Mouse (Mus musculus) ES-E14 (cell line): ENCODE measurements around the gene Haus6. TPM values are rescaled to one million over a fixed set of nuclear protein-coding genes. Genes with fewer than 3 reads are reported as not detected.

Experiments
- DNase-seq: peaks from one replicate; pipeline ENCODE4 v3.0.0-alpha.2; 2013; ENCODE audit warnings: low read depth, low spot score
- H3K27ac ChIP-seq: 2 replicates; pipeline ENCODE4 v1.5.1; 2012; ENCODE audit warnings: low read depth, mild to moderate bottlenecking, low read length, moderate library complexity, mixed read lengths; ENCODE audit not compliant: poor library complexity, insufficient read depth, severe bottlenecking
- H3K36me3 ChIP-seq: 2 replicates; pipeline ENCODE4 v1.6.1; 2012; ENCODE audit warnings: mild to moderate bottlenecking, low read length, moderate library complexity, mixed read lengths; ENCODE audit not compliant: control insufficient read depth, poor library complexity, insufficient read depth, severe bottlenecking
- H3K4me1 ChIP-seq, 2 experiments: fragments of 150-350 bp in 1 of 2; sonication (generic) in 1 of 2; 2 replicates each; pipeline ENCODE4 v1.6.1; 2012; ENCODE audit warnings: low read length in 2 of 2, mild to moderate bottlenecking in 1 of 2, mixed read lengths in 1 of 2; ENCODE audit not compliant: control insufficient read depth in 2 of 2, insufficient read depth in 2 of 2, poor library complexity in 1 of 2
- H3K4me3 ChIP-seq, 2 experiments: fragments of 150-350 bp in 1 of 2; sonication (generic) in 1 of 2; 2 replicates each; pipeline ENCODE4 v1.5.1; 2012; ENCODE audit warnings: low read length in 2 of 2, low read depth in 1 of 2, mild to moderate bottlenecking in 1 of 2, mixed read lengths in 1 of 2; ENCODE audit not compliant: insufficient read depth in 1 of 2, poor library complexity in 1 of 2, severe bottlenecking in 1 of 2
- H3K9ac ChIP-seq: 2 replicates; pipeline ENCODE4 v1.6.1; 2012; ENCODE audit warnings: low read depth, mild to moderate bottlenecking, low read length, mixed read lengths; ENCODE audit not compliant: poor library complexity, insufficient read depth, severe bottlenecking
- H3K9me3 ChIP-seq: fragments of 150-350 bp; sonication (generic); 2 replicates; pipeline ENCODE4 v1.6.1; 2012; ENCODE audit warnings: low read depth, mild to moderate bottlenecking, low read length; ENCODE audit not compliant: control insufficient read depth, insufficient read depth
- CHD2 ChIP-seq: IDR thresholded peaks from 2 replicates; pipeline ENCODE4 v1.6.1; 2014; ENCODE audit warnings: mild to moderate bottlenecking, low read depth, low read length, inconsistent platforms
- HCFC1 ChIP-seq: IDR thresholded peaks from 2 replicates; pipeline ENCODE4 v1.6.1; 2012; ENCODE audit warnings: low read length, inconsistent platforms, borderline replicate concordance; ENCODE audit not compliant: insufficient read depth
- MAFK ChIP-seq: IDR thresholded peaks from 2 replicates; pipeline ENCODE4 v1.6.1; 2014; ENCODE audit warnings: mild to moderate bottlenecking, low read depth, low read length, inconsistent platforms; ENCODE audit not compliant: insufficient read depth
- ZC3H11A ChIP-seq: IDR thresholded peaks from 2 replicates; pipeline ENCODE4 v1.6.1; 2012; ENCODE audit warnings: low read depth, mild to moderate bottlenecking, inconsistent platforms, low read length, borderline replicate concordance
- ZNF384 ChIP-seq: IDR thresholded peaks from 2 replicates; pipeline ENCODE4 v1.6.1; 2012; ENCODE audit warnings: low read depth, low read length, inconsistent platforms
- in situ Hi-C, 2 experiments: fragments of 600-800 bp; cut with MboI; formaldehyde crosslinking; loops; one replicate each; pipeline ENCODE4 v1.15.1; 2025; ENCODE audit warnings: low sequenced_read_pairs in 2 of 2, inconsistent platforms in 1 of 2; ENCODE audit not compliant: unreplicated experiment in 2 of 2
- total RNA-seq: library from RNA; depleted of rRNA; stranded (reverse); fragments of 300-350 nt; gene quantifications from 2 replicates; pipeline ENCODE4 v1.2.3, GENCODE M21; 2012

The Haus6 gene
- total RNA-seq, 1 experiment: 53.9 TPM

DNA sequence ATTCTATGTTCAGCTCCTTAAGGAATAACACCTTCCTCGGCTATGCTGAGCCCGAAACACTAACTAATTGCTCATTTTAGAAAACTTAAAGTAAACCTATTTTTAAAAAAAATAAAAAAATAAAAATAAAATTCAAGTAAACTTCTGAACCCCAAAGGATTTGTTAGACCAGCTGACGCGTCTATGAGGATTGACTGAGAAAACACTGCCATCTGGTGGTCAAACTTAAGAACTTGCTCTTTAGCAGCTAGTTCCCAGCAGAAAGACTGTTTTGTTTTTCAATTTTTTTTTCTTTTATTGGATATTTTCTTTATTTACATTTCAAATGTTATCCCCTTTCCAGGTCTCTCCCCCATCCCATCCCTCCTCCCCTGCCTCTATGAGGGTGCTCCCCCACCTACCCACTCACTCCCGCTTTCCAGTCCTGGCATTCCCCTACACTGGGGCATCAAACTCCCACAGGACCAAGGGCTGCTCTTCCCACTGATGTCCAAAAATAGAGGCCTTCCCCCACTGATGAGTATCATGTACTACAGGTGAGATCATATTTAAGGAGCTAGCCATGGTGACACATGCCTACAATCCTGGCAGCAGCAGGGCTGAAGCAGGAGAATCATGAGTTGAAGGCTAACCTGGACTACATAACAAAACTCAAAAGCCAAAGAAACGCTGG lies 56.7 kb downstream of the Haus6 start:
- no peak overlapping the region for H3K27ac ChIP-seq
- in situ Hi-C loops: no loop called here
- H3K9me3 ChIP-seq: no peaks in the 10 kb centered on the region
- no peaks in the 10 kb centered on the region for H3K4me1 ChIP-seq
- no peak for DNase-seq
- no peaks in the 10 kb centered on the region for H3K36me3 ChIP-seq
- TF ChIP-seq ZC3H11A (peak; percentile 38; the same call in 1 of the 2 replicates), MAFK (no peak), HCFC1 (no peak), ZNF384 (0 out of 2 replicates have a peak, but pooled peaks have one; percentile 12), CHD2 (no peak)
- no peak overlapping the region for H3K9ac ChIP-seq
- no peak overlapping the region for H3K4me3 ChIP-seq

DNA sequence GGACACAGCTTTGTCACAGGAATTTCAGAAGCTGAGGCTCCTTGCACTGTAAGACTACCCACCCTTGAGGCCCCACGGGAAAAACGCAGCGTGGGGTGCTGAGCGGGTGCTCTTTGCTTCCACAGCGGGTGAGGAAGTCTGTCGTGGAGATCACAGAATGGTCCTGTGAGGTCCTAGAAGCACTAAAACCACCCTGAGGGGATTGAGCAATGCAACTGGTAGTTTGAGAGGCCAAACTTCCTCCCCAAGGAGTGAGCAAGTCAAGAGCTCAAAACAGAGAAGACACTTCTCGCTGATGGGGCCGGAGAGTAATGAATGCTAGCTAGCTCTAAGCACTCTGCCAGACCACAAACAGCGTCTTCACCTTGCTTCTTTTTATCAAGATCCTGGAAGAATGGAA lies 63.5 kb downstream of the Haus6 start:
- no peak overlapping the region for H3K27ac ChIP-seq
- DNase-seq: no peak
- no peaks in the 10 kb centered on the region for H3K9me3 ChIP-seq
- no peak overlapping the region for H3K9ac ChIP-seq
- TF ChIP-seq ZC3H11A (no peak), CHD2 (no peak), ZNF384 (no peak), MAFK (no peak)
- no peaks in the 10 kb centered on the region for H3K36me3 ChIP-seq
- H3K4me3 ChIP-seq: no peak overlapping the region
- in situ Hi-C loops: loop anchor here (25.0 kb wide), 2 partner anchors 711 to 1386 kb away; no protein-coding TSS in a partner anchor
- no peaks in the 10 kb centered on the region for H3K4me1 ChIP-seq

DNA sequence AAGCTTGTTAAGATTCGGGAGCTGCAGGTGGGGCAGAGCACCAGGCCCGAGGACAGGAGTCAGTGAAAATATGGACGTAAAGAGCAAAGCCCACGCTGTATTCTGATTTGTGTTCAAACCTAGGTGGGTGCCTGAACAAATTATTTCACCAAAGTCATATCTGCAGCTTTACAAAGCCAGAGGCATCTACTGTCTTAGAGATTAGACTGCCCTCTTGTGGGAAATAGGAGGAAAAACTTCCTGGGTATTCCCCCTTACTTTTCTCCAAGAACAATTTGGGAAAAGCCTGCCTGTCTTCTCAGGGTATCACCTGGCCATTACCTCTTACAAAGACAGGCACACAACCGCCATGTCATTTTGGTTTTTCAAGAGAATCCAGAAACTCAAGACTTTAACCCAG lies 66.2 kb downstream of the Haus6 start:
- DNase-seq: peak; percentile 15

DNA sequence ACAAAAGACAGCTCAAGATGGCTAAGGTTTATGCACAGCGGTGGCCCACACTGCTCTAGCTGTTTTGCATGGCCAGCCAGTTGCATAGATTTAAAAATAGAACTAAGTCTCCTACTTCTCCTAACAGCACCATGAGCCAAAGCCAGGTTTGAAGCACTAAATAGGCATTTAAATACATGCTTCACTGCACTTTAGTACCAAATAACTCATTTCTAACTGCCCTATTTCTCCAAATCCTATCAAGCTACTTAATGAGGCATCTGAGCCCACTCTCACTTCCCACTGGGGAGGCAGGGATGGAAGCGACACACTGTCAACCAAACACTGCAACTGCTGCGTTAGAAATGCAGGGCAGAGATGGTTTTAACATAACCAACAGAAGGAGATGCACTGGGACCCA lies 67.9 kb downstream of the Haus6 start:
- no peaks in the 10 kb centered on the region for H3K36me3 ChIP-seq
- H3K4me1 ChIP-seq: no peaks in the 10 kb centered on the region
- in situ Hi-C loops: loop anchor here (25.0 kb wide), 2 partner anchors 707 to 1382 kb away; no protein-coding TSS in a partner anchor
- no peak overlapping the region for H3K27ac ChIP-seq
- H3K4me3 ChIP-seq: no peak overlapping the region
- TF ChIP-seq CHD2: no peak
- no peak for TF ChIP-seq ZNF384
- TF ChIP-seq HCFC1: no peak
- no peak for TF ChIP-seq MAFK
- no peak for TF ChIP-seq ZC3H11A
- no peak for DNase-seq
- no peak overlapping the region for H3K9ac ChIP-seq
- no peaks in the 10 kb centered on the region for H3K9me3 ChIP-seq

More for the DNA sequence above, 66.2 kb downstream of the Haus6 start:
- Histone ChIP-seq H3K4me1 (no peaks in the 10 kb centered on the region), H3K9ac (no peak overlapping the region), H3K9me3 (no peaks in the 10 kb centered on the region), H3K36me3 (no peaks in the 10 kb centered on the region), H3K27ac (no peak overlapping the region), H3K4me3 (no peak overlapping the region)
- in situ Hi-C loops: loop anchor here (25.0 kb wide), 2 partner anchors 708 to 1383 kb away; no protein-coding TSS in a partner anchor
- TF ChIP-seq ZC3H11A (peak; percentile 56; the same call in 1 of the 2 replicates), MAFK (no peak)

DNA sequence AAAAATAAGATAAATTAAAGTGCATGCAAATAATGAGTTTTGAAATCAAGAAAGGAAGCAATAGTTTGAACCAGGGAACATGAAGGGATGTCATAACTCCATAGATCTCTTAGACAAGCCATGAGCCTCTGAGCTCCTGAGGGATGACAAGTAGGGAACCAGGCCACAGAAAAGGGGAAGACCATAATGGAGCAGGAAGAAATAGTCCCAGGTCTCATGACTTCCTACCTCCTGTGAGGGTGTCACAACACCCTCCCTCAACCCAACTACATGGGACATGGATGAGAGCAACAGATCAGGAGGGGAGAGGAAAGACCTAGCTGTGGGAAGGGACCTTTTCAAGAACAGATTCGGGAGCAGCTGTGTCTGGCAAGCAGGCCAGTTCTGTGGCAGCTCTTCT lies 70.3 kb downstream of the Haus6 start:
- no peak for DNase-seq
- H3K9ac ChIP-seq: no peak overlapping the region
- TF ChIP-seq ZC3H11A (no peak), CHD2 (no peak), ZNF384 (no peak), MAFK (no peak), HCFC1 (no peak)
- H3K36me3 ChIP-seq: no peaks in the 10 kb centered on the region
- H3K9me3 ChIP-seq: no peaks in the 10 kb centered on the region
- in situ Hi-C loops: loop anchor here (25.0 kb wide), 2 partner anchors 704 to 1379 kb away; no protein-coding TSS in a partner anchor
- no peaks in the 10 kb centered on the region for H3K4me1 ChIP-seq
- no peak overlapping the region for H3K4me3 ChIP-seq
- no peak overlapping the region for H3K27ac ChIP-seq
